Comparison of ENCODE assay signal across 20 mouse cellular contexts in the genomic region with DNA sequence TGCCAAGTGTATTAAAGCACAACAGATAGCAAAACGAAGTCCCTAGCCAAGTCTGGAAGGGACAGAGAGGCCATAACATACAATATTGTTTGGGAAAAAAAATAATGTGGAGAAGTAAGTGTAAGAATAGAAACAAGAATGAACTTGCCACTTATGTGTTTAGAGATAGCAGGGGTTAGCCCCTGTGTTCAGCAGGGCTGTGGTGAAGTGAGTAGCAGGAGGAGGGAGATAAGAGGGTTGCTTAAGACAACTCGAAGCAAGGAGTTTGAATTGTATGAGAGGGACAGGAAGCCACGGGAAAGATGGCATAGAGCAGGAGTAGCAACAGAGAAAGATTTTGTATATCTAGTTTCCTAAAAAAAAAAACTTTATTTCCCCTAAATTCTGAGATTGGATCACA. TPM values are rescaled to one million over a fixed set of nuclear protein-coding genes. Genes with fewer than 3 reads are reported as not detected.
DNase-seq lines count a peak whose midpoint lies in the region; ATAC-seq lines count a peak whose summit lies in the region.
"Had no signal": no experiment of that assay in that cellular context is flagged by ENCODE, and none has a peak within 500 bp of the region (broad histone marks: within the 10 kb centered on the region; RNA-seq: fewer than 3 reads in every experiment).

No protein-coding gene starts in this region.

- no peaks in the 10 kb centered on the region for H3K4me1 ChIP-seq in intestine, embryonic 15.5 days (replicated peaks)
- no peaks in the 10 kb centered on the region for H3K4me1 ChIP-seq in intestine, embryonic 16.5 days (ENCODE audit: control insufficient read depth, insufficient read depth, low read length)
- peaks cover 23% of the 10 kb centered on the region for H3K4me1 ChIP-seq in liver, embryonic 11.5 days (replicated peaks; ENCODE audit: control insufficient read depth, insufficient read depth, low read length)
- H3K4me1 ChIP-seq: embryonic facial prominence, embryonic 15.5 days; forebrain, embryonic 13.5 days; limb, embryonic 15.5 days had no signal

- no peak overlapping the region for H3K4me3 ChIP-seq in intestine, embryonic 15.5 days (replicated peaks)
- no peak overlapping the region for H3K4me3 ChIP-seq in intestine, embryonic 16.5 days (ENCODE audit: low read length)
- no peak overlapping the region for H3K4me3 ChIP-seq in liver, embryonic 11.5 days (ENCODE audit: low read depth, low read length)
- H3K4me3 ChIP-seq: embryonic facial prominence, embryonic 15.5 days; forebrain, embryonic 13.5 days; limb, embryonic 15.5 days had no signal

- H3K9me3 ChIP-seq in intestine, embryonic 15.5 days: no peaks in the 10 kb centered on the region
- H3K9me3 ChIP-seq in intestine, embryonic 16.5 days (ENCODE audit: control insufficient read depth, low read length): no peaks in the 10 kb centered on the region
- H3K9me3 ChIP-seq in liver, embryonic 11.5 days (ENCODE audit: control insufficient read depth, low read length): no peaks in the 10 kb centered on the region
- H3K9me3 ChIP-seq: embryonic facial prominence, embryonic 15.5 days; forebrain, embryonic 13.5 days; limb, embryonic 15.5 days had no signal

- H3K27ac ChIP-seq in intestine, embryonic 15.5 days: no peak overlapping the region
- H3K27ac ChIP-seq in intestine, embryonic 16.5 days (ENCODE audit: low read length): no peak overlapping the region
- H3K27ac ChIP-seq in liver, embryonic 11.5 days (ENCODE audit: low read depth, low read length): peak overlapping the region; percentile 90
- H3K27ac ChIP-seq: embryonic facial prominence, embryonic 15.5 days; forebrain, embryonic 13.5 days; hindbrain, embryonic 14.5 days; limb, embryonic 15.5 days had no signal

- no peak overlapping the region for H3K4me2 ChIP-seq in intestine, embryonic 15.5 days (replicated peaks)
- H3K4me2 ChIP-seq in intestine, embryonic 16.5 days (ENCODE audit: low read depth, low read length): no peak overlapping the region
- peak overlapping the region; percentile 55 for H3K4me2 ChIP-seq in liver, embryonic 11.5 days
- H3K4me2 ChIP-seq: embryonic facial prominence, embryonic 15.5 days; forebrain, embryonic 13.5 days; hindbrain, embryonic 14.5 days; limb, embryonic 15.5 days had no signal

- no peak for DNase-seq in liver, embryonic 11.5 days (ENCODE audit: low spot score)
- DNase-seq in cerebellum, postnatal 10 days: no peak
- DNase-seq in thymus, postnatal 0 days (ENCODE audit: low spot score): no peak
- no peak for DNase-seq in ovary, postnatal 10 days (ENCODE audit: low spot score)
- DNase-seq: cerebellum, postnatal 14 days; gastrocnemius, postnatal 14 days; layer of hippocampus, postnatal 36 days; retina, postnatal 1 day had no signal

- peak; percentile 56; the same call in 1 of the 2 replicates for ATAC-seq in intestine, embryonic 15.5 days
- no peak for ATAC-seq in intestine, embryonic 16.5 days
- peak; percentile 93 for ATAC-seq in common myeloid progenitor, adult 5-6 weeks (replicated peaks; ENCODE audit: low read depth, poor library complexity, severe bottlenecking)
- peak; percentile 93 for ATAC-seq in liver, embryonic 11.5 days (replicated peaks; ENCODE audit: low FRiP score)
- ATAC-seq in megakaryocyte progenitor cell, adult 5-6 weeks (replicated peaks; ENCODE audit: poor library complexity): peak; percentile 92
- ATAC-seq: forebrain, embryonic 13.5 days; intestine, postnatal 0 days; lung, postnatal 0 days had no signal

- no peak overlapping the region for H3K9ac ChIP-seq in intestine, embryonic 15.5 days
- H3K9ac ChIP-seq in intestine, embryonic 16.5 days (ENCODE audit: low read depth, low read length): no peak overlapping the region
- peak overlapping the region; percentile 30; the same call in 1 of the 2 replicates for H3K9ac ChIP-seq in liver, embryonic 11.5 days (ENCODE audit: low read depth, low read length)
- H3K9ac ChIP-seq: embryonic facial prominence, embryonic 15.5 days; forebrain, embryonic 13.5 days; hindbrain, embryonic 14.5 days; limb, embryonic 15.5 days had no signal

- WGBS in intestine, embryonic 15.5 days: 82% methylated on average over 3 of the region's 3 CpGs
- WGBS in intestine, embryonic 16.5 days: 81% methylated on average over 3 of the region's 3 CpGs
- 35% methylated on average over 3 of the region's 3 CpGs for WGBS in liver, embryonic 11.5 days

- H3K36me3 ChIP-seq in intestine, embryonic 15.5 days: 0 out of 2 replicates have a peak, but pooled peaks cover 3% of the 10 kb centered on the region
- no peaks in the 10 kb centered on the region for H3K36me3 ChIP-seq in intestine, embryonic 16.5 days (ENCODE audit: control insufficient read depth, insufficient read depth, low read length)
- H3K36me3 ChIP-seq in liver, embryonic 11.5 days (ENCODE audit: control insufficient read depth, insufficient read depth, low read length): peaks cover 2% of the 10 kb centered on the region; the same call in 1 of the 2 replicates

- H3K27me3 ChIP-seq in intestine, embryonic 15.5 days (replicated peaks): no peaks in the 10 kb centered on the region
- no peaks in the 10 kb centered on the region for H3K27me3 ChIP-seq in intestine, embryonic 16.5 days (replicated peaks; ENCODE audit: control insufficient read depth, insufficient read depth, low read length)
- no peaks in the 10 kb centered on the region for H3K27me3 ChIP-seq in liver, embryonic 11.5 days (replicated peaks; ENCODE audit: control insufficient read depth, insufficient read depth, low read length)
- H3K27me3 ChIP-seq: CH12.LX; embryonic facial prominence, embryonic 15.5 days; forebrain, embryonic 13.5 days; limb, embryonic 15.5 days had no signal

RNA-seq across cellular contexts. Expression of gene D030056L22Rik, which starts 20.8 kb away (rescaled TPM):
- polyA plus RNA-seq in intestine, embryonic 15.5 days (2015; fragmentation: Nextera tagmentation; extraction: Ambion mirVana): 26.4 and 30.8 TPM in 2 replicates
- 16.9 and 17.6 TPM in 2 replicates for polyA plus RNA-seq in intestine, embryonic 16.5 days (2015; fragmentation: Nextera tagmentation; extraction: Ambion mirVana)
- total RNA-seq in common myeloid progenitor, adult 5-6 weeks (2017): 21.9 and 27.0 TPM in 2 replicates
- polyA plus RNA-seq in liver, embryonic 11.5 days (2014; fragmentation: Nextera tagmentation; extraction: Ambion mirVana): 53.3 and 56.5 TPM in 2 replicates
- 37.3 and 51.3 TPM in 2 replicates for total RNA-seq in megakaryocyte progenitor cell, adult 5-6 weeks (2015)
- total RNA-seq in megakaryocyte progenitor cell, adult 5-6 weeks (2017): 22.7 and 25.5 TPM in 2 replicates
- 39.4 and 39.7 TPM in 2 replicates for polyA plus RNA-seq in thymus, postnatal 0 days (2015; fragmentation: Nextera tagmentation; extraction: Ambion mirVana)

RNA-seq across cellular contexts. Expression of gene Carnmt1, which starts 21.6 kb away (rescaled TPM):
- 21.2 and 24.0 TPM in 2 replicates for polyA plus RNA-seq in intestine, embryonic 15.5 days (2015; fragmentation: Nextera tagmentation; extraction: Ambion mirVana)
- 13.7 and 15.6 TPM in 2 replicates for polyA plus RNA-seq in intestine, embryonic 16.5 days (2015; fragmentation: Nextera tagmentation; extraction: Ambion mirVana)
- total RNA-seq in common myeloid progenitor, adult 5-6 weeks (2017): 37.3 and 44.7 TPM in 2 replicates
- 44.7 and 45.1 TPM in 2 replicates for polyA plus RNA-seq in liver, embryonic 11.5 days (2014; fragmentation: Nextera tagmentation; extraction: Ambion mirVana)
- total RNA-seq in megakaryocyte progenitor cell, adult 5-6 weeks (2015): 34.2 and 38.6 TPM in 2 replicates
- 23.2 and 30.4 TPM in 2 replicates for total RNA-seq in megakaryocyte progenitor cell, adult 5-6 weeks (2017)
- 28.8 and 30.1 TPM in 2 replicates for polyA plus RNA-seq in thymus, postnatal 0 days (2015; fragmentation: Nextera tagmentation; extraction: Ambion mirVana)

RNA-seq across cellular contexts. Expression of gene Trpm6, which starts 57.6 kb away (rescaled TPM):
- 0.04 and 0.14 TPM in 2 replicates for polyA plus RNA-seq in intestine, embryonic 15.5 days (2015; fragmentation: Nextera tagmentation; extraction: Ambion mirVana)
- polyA plus RNA-seq in intestine, embryonic 16.5 days (2015; fragmentation: Nextera tagmentation; extraction: Ambion mirVana): 0.07 and 0.11 TPM in 2 replicates
- total RNA-seq in common myeloid progenitor, adult 5-6 weeks (2017): 0.53 TPM in 1 of 2 replicates, not detected in the other
- 0.15 TPM in 1 of 2 replicates, not detected in the other for polyA plus RNA-seq in liver, embryonic 11.5 days (2014; fragmentation: Nextera tagmentation; extraction: Ambion mirVana)
- 0.32 TPM in 1 of 2 replicates, not detected in the other for total RNA-seq in megakaryocyte progenitor cell, adult 5-6 weeks (2015)
- not detected in 2 replicates for total RNA-seq in megakaryocyte progenitor cell, adult 5-6 weeks (2017)
- polyA plus RNA-seq in thymus, postnatal 0 days (2015; fragmentation: Nextera tagmentation; extraction: Ambion mirVana): 0.14 TPM in 2 replicates
- total RNA-seq: adrenal gland, adult 18-20 months; CH12.LX had no signal
